Mouse (Mus musculus) adrenal gland, postnatal 25 days (tissue): ENCODE data around the gene Rpl39. TPM values are rescaled to one million over a fixed set of nuclear protein-coding genes. Genes with fewer than 3 reads are reported as not detected.
A peak's percentile ranks its signal among the peaks of the same experiment; 100 is the strongest.

Source experiments
- DNase-seq: peaks from one replicate; pipeline ENCODE4 v3.0.0; 2021; ENCODE audit warnings: mixed read lengths
- total RNA-seq: library from RNA; stranded (reverse); gene quantifications from 2 replicates; pipeline ENCODE4 v1.2.3, GENCODE M21; 2021

The Rpl39 gene
- total RNA-seq, 1 experiment from 2014 or later: 613 TPM

GRCm38 (mm10) chrX:37067299-37067698 lies 17.9 kb downstream of the Rpl39 start:
- DNase-seq: no peak

- DNase-seq: no peak
Observed at GRCm38 (mm10) chrX:37063902-37064301, 21.3 kb downstream of the Rpl39 start.

- peak; percentile 24 for DNase-seq
Observed at GRCm38 (mm10) chrX:37048890-37049823, 36.0 kb downstream of the Rpl39 start.

- no peak for DNase-seq
Observed at GRCm38 (mm10) chrX:37048066-37048889, 36.9 kb downstream of the Rpl39 start, which contains the start of gene Sowahd. Gene Sowahd (plus strand): TSS chrX:37048845.

GRCm38 (mm10) chrX:37042726-37043125 lies 42.5 kb downstream of the Rpl39 start:
- peak; percentile 60 for DNase-seq

Other genes with a start within 250 kb of the Rpl39 start
- gene Ube2a, start 211.5 kb downstream of the Rpl39 start, total RNA-seq: 57.2 and 72.4 TPM in 2 replicates
- 44.0 and 51.7 TPM in 2 replicates for gene C330007P06Rik, start 211.3 kb downstream of the Rpl39 start, total RNA-seq
- gene Nkrf, start 182.5 kb downstream of the Rpl39 start, total RNA-seq: 10.0 and 10.1 TPM in 2 replicates
- 15.7 and 23.0 TPM in 2 replicates for gene Sept6, start 93.6 kb downstream of the Rpl39 start, total RNA-seq
- not detected in 2 replicates for gene Sowahd, start 36.6 kb downstream of the Rpl39 start, total RNA-seq
- gene Upf3b, start 24.9 kb upstream of the Rpl39 start, total RNA-seq: 18.1 and 21.2 TPM in 2 replicates
- gene Nkap, start 41.4 kb upstream of the Rpl39 start, total RNA-seq: 17.5 and 19.4 TPM in 2 replicates
- not detected in 2 replicates for gene Akap14, start 83.4 kb upstream of the Rpl39 start, total RNA-seq
- 378 and 382 TPM in 2 replicates for gene Ndufa1, start 105.8 kb upstream of the Rpl39 start, total RNA-seq
- gene Rnf113a1, start 105.8 kb upstream of the Rpl39 start, total RNA-seq: 4.9 and 5.2 TPM in 2 replicates
- not detected in 2 replicates for gene Gm9, start 125.6 kb upstream of the Rpl39 start, total RNA-seq
- gene Rhox1, start 136.9 kb upstream of the Rpl39 start, total RNA-seq: not detected in 2 replicates
- not detected in 2 replicates for gene Rhox2a, start 159.6 kb upstream of the Rpl39 start, total RNA-seq
- gene Rhox3a, start 164.5 kb upstream of the Rpl39 start, total RNA-seq: not detected in 2 replicates
- gene Rhox4a, start 179.9 kb upstream of the Rpl39 start, total RNA-seq: not detected in 2 replicates